Mouse (Mus musculus): ENCODE data around the gene Sqor.

The Sqor gene

DNA sequence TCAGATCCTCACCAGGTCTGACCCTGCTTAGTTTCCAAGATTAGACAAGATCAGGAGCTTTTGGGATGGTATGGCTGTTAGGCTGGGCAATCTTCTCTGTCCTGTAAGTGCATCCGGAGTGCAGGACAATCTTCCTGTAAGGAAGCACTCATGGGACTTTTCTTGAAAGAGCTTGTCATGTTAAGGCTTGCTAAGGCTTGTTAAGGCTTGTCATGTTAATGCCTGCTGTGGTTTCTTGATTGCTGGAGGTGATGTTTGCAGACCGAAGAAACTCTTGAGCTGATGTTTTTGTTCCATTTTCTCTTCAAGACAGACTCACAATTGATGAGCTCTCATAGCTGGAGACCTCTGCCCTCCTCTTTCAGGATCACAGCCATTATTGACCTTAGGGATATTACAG lies 21.1 kb downstream of the Sqor start:
- DNase-seq, result no peak

DNA sequence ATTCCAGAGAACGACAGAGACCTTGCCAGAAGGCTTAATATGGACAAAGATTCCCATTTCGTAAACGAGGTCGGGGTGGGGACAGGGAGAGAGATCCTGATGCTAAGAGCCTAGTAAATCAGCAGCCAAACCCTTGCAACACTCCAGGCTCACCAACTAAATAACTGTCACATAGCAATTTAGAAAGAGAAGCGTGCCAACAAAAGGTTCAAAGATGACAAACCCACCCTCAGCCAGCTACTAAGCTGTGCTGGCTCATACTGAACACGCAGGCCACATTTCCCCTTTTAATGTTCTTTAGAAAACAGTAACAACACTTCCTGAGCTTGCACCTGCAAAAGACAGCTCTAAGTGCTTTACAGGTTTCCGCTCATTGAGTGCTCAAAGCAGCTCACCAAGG lies 24.3 kb downstream of the Sqor start:
- no peak for DNase-seq

DNA sequence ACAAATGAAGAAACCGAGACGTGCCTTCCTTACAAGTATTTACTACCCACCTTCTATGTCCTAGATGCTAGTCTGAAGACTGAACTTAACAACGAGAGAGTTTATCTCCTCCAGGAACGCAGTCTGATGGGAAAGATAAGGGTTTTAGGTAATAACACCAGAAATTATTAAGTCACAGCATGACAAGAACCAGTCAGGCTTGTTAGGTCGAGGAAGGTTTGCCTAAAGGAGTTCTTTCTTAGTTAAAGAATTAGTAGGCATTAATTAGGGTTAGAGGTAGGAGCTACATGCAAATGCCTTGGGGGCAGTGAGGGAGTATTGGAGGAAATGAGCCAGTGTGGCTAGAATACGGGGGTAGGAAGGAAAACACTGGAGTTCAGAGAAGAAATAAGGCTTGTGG lies 24.7 kb downstream of the Sqor start:
- DNase-seq, result no peak

DNA sequence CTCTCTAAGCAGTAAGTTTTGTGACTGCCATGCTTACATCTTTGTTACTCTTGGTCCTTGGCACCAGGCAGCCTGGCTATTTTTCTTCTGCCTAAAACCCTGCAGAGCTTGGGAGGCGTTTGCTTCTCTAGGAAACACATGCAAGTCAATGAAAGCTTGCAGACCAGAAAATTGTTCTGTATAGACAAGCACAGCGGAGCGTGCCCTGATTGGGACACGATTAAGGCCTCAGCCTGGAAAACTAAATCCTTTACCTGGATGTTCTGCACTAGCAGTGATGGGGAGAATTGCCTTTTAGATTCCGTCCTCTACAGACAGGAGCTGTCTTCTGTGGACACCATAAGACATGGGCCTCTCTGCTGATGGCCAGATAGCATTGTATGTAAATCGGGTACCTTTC lies 39.4 kb downstream of the Sqor start:
- no peak for DNase-seq

DNA sequence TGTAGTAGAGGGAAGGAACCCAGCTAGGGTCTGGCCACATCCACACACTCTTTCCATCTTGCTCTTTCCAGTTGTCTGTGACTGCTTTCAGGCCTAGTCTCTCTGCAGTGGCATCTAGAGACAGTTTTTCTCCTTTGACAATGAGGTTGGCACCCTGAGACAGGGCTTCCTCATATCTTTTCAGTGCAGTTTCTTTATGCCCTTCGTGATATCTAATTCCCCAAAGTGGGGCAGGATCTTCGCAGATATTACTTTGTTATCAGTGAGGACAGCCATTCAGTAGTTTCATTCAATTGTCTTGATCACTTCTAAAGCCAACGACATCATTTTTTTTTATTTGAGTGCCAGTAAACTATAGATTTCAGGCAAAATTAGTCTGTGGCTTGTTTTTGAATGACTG lies 41.0 kb downstream of the Sqor start:
- no peak for DNase-seq

DNA sequence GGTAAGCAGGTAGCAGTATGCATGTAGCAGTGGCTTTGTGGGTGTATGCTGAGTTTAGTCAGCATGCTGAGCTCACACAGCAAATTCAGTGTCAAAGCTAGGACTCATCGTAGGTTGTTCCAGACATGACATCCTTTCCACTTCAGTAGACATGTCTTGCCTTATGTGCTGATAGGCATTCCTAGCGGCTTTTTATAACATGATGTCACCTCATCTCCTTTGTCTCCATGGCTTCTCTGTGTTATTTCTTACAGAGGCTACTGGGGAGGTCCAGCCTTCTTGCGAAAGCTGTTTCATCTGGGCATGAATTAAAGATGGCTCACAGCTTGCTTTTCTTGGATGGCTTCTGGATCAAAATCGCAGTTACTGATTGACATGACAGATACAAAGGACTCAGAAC lies 44.0 kb downstream of the Sqor start:
- DNase-seq, result no peak

DNA sequence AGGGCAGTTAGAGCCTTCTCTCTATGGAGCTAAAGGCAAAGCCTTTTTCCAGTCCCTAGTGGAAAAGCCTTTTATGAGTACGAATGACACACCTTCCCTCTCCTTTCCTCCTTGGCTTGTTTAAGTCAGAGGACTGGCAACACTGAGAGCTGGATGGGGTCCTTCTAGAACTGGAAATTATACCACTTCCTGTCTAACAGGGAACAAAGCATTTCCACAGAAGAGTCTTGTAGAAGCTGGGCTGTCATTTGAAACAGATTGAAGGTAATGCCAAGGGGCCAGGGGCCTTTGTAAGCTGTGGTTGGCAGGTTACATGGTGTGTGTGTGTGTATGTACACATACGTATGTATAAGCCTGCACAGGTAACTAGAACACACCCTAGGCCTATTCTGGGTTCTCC lies 51.9 kb downstream of the Sqor start:
- no peak for DNase-seq

DNA sequence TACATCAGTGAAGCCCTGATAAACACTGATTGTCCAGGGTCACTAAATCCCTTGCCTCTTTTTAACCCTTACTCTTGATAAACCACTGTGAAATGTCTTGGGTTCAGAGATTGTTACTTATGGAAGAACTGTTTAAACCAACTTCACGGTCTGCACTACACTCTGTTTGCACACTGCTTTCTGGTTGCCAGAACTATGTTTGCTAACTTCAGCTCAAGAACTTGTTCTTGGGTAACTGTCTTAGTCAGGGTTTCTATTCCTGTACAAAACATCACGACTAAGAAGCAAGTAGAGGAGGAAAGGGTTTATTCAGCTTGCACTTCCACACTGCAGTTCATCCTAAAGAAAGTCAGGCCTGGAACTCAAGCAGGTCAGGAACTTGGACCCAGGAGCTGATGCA lies 56.2 kb downstream of the Sqor start:
- no peak for DNase-seq

DNA sequence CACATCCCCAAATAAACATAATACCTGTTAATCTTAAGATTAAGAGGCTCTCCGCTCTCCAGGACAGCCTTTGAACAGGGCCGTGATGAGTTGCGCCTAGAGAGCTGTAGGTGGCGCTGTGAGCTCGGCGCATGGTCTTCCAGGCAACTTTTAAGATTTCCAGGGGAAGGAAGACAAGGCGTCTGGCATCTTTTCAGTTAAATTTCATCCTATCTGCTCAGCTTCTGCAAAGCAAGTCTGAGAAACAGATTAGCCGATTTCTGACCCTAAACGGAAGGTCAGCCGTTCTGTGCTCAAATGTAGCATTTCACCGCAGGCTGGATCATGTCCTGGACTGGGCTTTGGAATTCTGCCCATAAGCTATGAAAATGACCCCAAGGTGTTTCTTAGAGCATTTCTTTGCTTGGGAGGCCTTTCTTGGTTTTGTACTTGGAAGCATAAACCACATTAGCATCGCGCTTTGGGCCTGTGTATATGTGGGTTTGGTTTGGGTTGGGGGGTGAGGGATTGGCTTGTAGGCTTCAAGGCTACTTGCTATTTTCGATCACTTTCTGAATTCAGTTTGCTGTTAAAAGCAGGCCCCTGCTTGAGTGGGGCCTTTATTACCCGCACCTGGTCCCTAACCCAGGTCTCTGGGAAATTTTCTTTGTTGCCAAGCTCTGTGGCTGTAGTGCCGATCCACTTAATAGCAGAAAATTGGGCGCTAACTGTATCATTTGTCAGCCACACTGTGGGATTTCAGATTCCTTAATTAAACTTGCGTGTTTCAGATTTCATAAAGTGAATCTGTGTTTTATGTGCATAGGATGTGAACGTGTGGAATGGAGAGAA lies 60.6 kb downstream of the Sqor start:
- peak; percentile 27 to 28 for DNase-seq

DNA sequence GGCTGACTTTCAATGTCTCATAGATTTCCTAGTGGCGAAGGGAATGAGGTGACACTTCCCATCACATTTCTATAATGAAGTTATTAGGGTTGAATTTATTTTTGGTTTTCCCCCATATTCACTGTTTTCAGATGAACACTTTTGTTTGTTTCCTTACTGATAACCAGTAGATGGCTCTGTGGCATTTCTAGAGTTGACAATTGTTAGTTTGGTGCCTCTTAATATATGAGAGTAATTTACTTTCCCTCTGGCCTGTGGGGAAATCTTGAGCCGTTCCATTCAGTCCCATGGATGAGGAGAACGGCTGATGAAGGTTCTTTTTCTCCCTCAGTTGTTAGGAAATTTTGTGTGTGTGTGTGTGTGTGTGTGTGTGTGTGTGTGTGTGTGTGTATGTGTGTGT lies 61.3 kb downstream of the Sqor start:
- DNase-seq, result no peak

DNA sequence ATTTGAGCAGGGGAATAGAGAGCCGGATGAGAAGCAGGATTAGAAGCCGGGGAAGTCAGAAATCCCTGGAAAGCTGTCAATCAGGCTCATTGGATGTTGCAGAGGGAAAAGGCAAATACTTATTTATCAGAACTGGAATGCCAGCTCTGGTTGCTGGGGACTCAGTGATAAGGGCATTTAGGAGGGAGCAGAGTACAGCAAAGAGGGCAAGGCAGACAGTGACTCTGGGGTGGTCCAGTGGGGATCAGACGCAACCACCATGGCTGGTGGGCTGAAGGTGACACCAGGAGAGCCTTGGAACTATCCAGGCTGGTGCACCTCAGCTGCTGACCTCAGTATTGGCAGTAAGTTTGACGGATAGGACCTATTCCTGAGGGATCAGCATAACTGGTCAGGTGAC lies 89.6 kb downstream of the Sqor start:
- no peak for DNase-seq

DNA sequence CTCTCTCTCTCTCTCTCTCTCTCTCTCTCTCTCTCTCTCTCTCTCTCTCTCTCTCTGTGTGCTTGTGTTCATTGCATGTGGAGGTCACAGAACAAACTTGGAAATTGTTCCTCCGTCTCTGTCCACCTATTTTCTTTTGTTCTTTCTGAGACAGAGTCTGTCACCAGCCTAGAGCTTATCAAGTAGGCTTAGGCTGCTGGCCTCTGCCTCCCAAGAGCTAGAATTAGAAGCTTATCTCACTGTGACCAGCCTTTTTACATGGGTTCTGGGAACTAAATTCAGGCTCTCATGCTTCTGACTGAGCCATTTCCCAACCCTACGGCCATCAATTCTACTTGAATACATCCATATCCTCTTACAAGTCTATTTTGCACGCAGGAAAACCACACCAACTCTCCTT lies 90.3 kb downstream of the Sqor start:
- no peak for DNase-seq
